Mouse (Mus musculus) midbrain, embryonic 13.5 days (tissue): Measurements from ENCODE around the gene Aifm3. TPM values are rescaled to one million over a fixed set of nuclear protein-coding genes. Genes with fewer than 3 reads are reported as not detected.

Experiments used
- ATAC-seq: fragments of 200-750 bp; cut with Nextera tagmentation; 2 replicates; pipeline ENCODE4 v1.8.0; 2017; ENCODE audit warnings: mild to moderate bottlenecking, moderate TSS enrichment, moderate library complexity
- H3K27ac ChIP-seq: fragments of 300-500 bp; sonication (generic); 2 replicates; pipeline ENCODE4 v1.5.1; 2015; ENCODE audit warnings: inconsistent platforms, mild to moderate bottlenecking, moderate library complexity
- H3K27me3 ChIP-seq: fragments of 300-500 bp; sonication (generic); 2 replicates; pipeline ENCODE4 v1.6.1; 2015; ENCODE audit warnings: mild to moderate bottlenecking, inconsistent platforms
- H3K36me3 ChIP-seq: fragments of 300-500 bp; sonication (generic); 2 replicates; pipeline ENCODE4 v1.6.1; 2015; ENCODE audit warnings: mild to moderate bottlenecking, inconsistent platforms
- H3K4me1 ChIP-seq: fragments of 300-500 bp; sonication (generic); replicated peaks from 2 replicates; pipeline ENCODE4 v1.6.1; 2015; ENCODE audit warnings: inconsistent platforms
- H3K4me2 ChIP-seq: fragments of 300-500 bp; sonication (generic); replicated peaks from 2 replicates; pipeline ENCODE4 v1.6.1; 2015; ENCODE audit warnings: moderate library complexity, mild to moderate bottlenecking, inconsistent platforms
- H3K4me3 ChIP-seq: fragments of 300-500 bp; sonication (generic); replicated peaks from 2 replicates; pipeline ENCODE4 v1.5.1; 2015; ENCODE audit warnings: mild to moderate bottlenecking, inconsistent platforms
- H3K9ac ChIP-seq: fragments of 300-500 bp; sonication (generic); replicated peaks from 2 replicates; pipeline ENCODE4 v1.6.1; 2015; ENCODE audit warnings: mild to moderate bottlenecking, inconsistent platforms
- H3K9me3 ChIP-seq: fragments of 300-500 bp; sonication (generic); 2 replicates; pipeline ENCODE4 v1.6.1; 2016; ENCODE audit warnings: mild to moderate bottlenecking, inconsistent platforms
- WGBS: fragments of 180-500 bp; shearing (Covaris S2); methylation state at CpG from one replicate; pipeline ENCODE4 v1.1.7; 2015; 5-methylcytosine and 5-hydroxymethylcytosine counted together
- polyA plus RNA-seq: library from polyadenylated mRNA; unstranded; fragments of >200 nt; fragmentation: Nextera tagmentation; extraction: Ambion mirVana; gene quantifications from 2 replicates; pipeline ENCODE4 v1.2.1, GENCODE M21; 2015

The Aifm3 gene
- polyA plus RNA-seq, 1 experiment from 2014 or later: 10.6 TPM

GRCm38 (mm10) chr16:17475326-17475725, 14.1 kb upstream of the Aifm3 start:
- H3K27ac ChIP-seq: no peak overlapping the region
- no peak overlapping the region for H3K4me3 ChIP-seq
- peaks cover 6% of the 10 kb centered on the region for H3K36me3 ChIP-seq
- 0 out of 2 replicates have a peak, but pooled peaks cover 9% of the 10 kb centered on the region for H3K4me1 ChIP-seq
- 92% methylated on average over 4 of the region's 4 CpGs for WGBS
- no peak overlapping the region for H3K4me2 ChIP-seq
- H3K9me3 ChIP-seq: no peaks in the 10 kb centered on the region
- ATAC-seq: no peak
- H3K9ac ChIP-seq: no peak overlapping the region
- no peaks in the 10 kb centered on the region for H3K27me3 ChIP-seq

- no peak overlapping the region for H3K27ac ChIP-seq
- no peak overlapping the region for H3K4me3 ChIP-seq
- H3K27me3 ChIP-seq: no peaks in the 10 kb centered on the region
- H3K4me2 ChIP-seq: no peak overlapping the region
- ATAC-seq: no peak
- 0 out of 2 replicates have a peak, but pooled peaks cover 9% of the 10 kb centered on the region for H3K4me1 ChIP-seq
- no peaks in the 10 kb centered on the region for H3K9me3 ChIP-seq
- WGBS: 75% methylated on average over 4 of the region's 4 CpGs
- peaks cover 10% of the 10 kb centered on the region for H3K36me3 ChIP-seq
- no peak overlapping the region for H3K9ac ChIP-seq
These were observed 11.0 kb upstream of the Aifm3 start for GRCm38 (mm10) chr16:17478331-17478943.

GRCm38 (mm10) chr16:17481465-17481864, 7.9 kb upstream of the Aifm3 start:
- Histone ChIP-seq H3K4me2 (no peak overlapping the region), H3K4me1 (peaks cover 18% of the 10 kb centered on the region; the same call in 1 of the 2 replicates), H3K4me3 (no peak overlapping the region), H3K9ac (no peak overlapping the region), H3K27me3 (no peaks in the 10 kb centered on the region), H3K9me3 (no peaks in the 10 kb centered on the region), H3K36me3 (peaks cover 35% of the 10 kb centered on the region), H3K27ac (no peak overlapping the region)
- 91% methylated on average over 2 of the region's 2 CpGs for WGBS
- ATAC-seq: no peak

GRCm38 (mm10) chr16:17486505-17486904, 2.9 kb upstream of the Aifm3 start:
- WGBS: 58% methylated on average over 3 of the region's 3 CpGs

GRCm38 (mm10) chr16:17488478-17489468, 638 bp upstream of the Aifm3 start:
- ATAC-seq: peak; percentile 17; the same call in 1 of the 2 replicates

More at GRCm38 (mm10) chr16:17486505-17486904, 2.9 kb upstream of the Aifm3 start:
- Histone ChIP-seq H3K4me2 (no peak overlapping the region), H3K27ac (no peak overlapping the region), H3K36me3 (peaks cover 46% of the 10 kb centered on the region), H3K27me3 (peaks cover 16% of the 10 kb centered on the region), H3K4me1 (peaks cover 19% of the 10 kb centered on the region), H3K9me3 (no peaks in the 10 kb centered on the region), H3K4me3 (no peak overlapping the region), H3K9ac (no peak overlapping the region)
- no peak for ATAC-seq

GRCm38 (mm10) chr16:17491154-17491553, 1.7 kb downstream of the Aifm3 start:
- WGBS: 85% methylated on average over 5 of the region's 5 CpGs
- Histone ChIP-seq H3K27me3 (peaks cover 16% of the 10 kb centered on the region), H3K27ac (no peak overlapping the region), H3K36me3 (peaks cover 14% of the 10 kb centered on the region), H3K4me2 (no peak overlapping the region), H3K9me3 (no peaks in the 10 kb centered on the region), H3K4me3 (no peak overlapping the region), H3K9ac (no peak overlapping the region), H3K4me1 (peaks cover 14% of the 10 kb centered on the region)
- no peak for ATAC-seq

More at GRCm38 (mm10) chr16:17488478-17489468, 638 bp upstream of the Aifm3 start:
- 48% methylated on average over 14 of the region's 14 CpGs for WGBS
- H3K9me3 ChIP-seq: no peaks in the 10 kb centered on the region
- peaks cover 36% of the 10 kb centered on the region for H3K36me3 ChIP-seq
- H3K27me3 ChIP-seq: peaks cover 16% of the 10 kb centered on the region
- peak overlapping the region; percentile 64 for H3K9ac ChIP-seq
- H3K4me3 ChIP-seq: peak overlapping the region; percentile 45
- peaks cover 19% of the 10 kb centered on the region for H3K4me1 ChIP-seq
- no peak overlapping the region for H3K27ac ChIP-seq
- peak overlapping the region; percentile 90 for H3K4me2 ChIP-seq

- WGBS: 68% methylated on average over 5 of the region's 5 CpGs
- H3K9ac ChIP-seq: no peak overlapping the region
- peaks cover 18% of the 10 kb centered on the region for H3K4me1 ChIP-seq
- H3K36me3 ChIP-seq: peaks cover 9% of the 10 kb centered on the region
- H3K4me2 ChIP-seq: no peak overlapping the region
- no peak for ATAC-seq
- no peak overlapping the region for H3K4me3 ChIP-seq
- H3K27me3 ChIP-seq: peaks cover 16% of the 10 kb centered on the region
- H3K27ac ChIP-seq: no peak overlapping the region
- no peaks in the 10 kb centered on the region for H3K9me3 ChIP-seq
These were observed 2.6 kb downstream of the Aifm3 start for GRCm38 (mm10) chr16:17491896-17492561.

- Histone ChIP-seq H3K4me1 (peaks cover 20% of the 10 kb centered on the region), H3K9ac (no peak overlapping the region), H3K27me3 (no peaks in the 10 kb centered on the region), H3K36me3 (no peaks in the 10 kb centered on the region), H3K4me3 (no peak overlapping the region), H3K4me2 (no peak overlapping the region), H3K9me3 (no peaks in the 10 kb centered on the region), H3K27ac (peak overlapping the region; percentile 62)
- 66% methylated on average over 2 of the region's 2 CpGs for WGBS
- ATAC-seq: no peak
These were observed 7.3 kb downstream of the Aifm3 start for GRCm38 (mm10) chr16:17496499-17497305.

GRCm38 (mm10) chr16:17499249-17499883, 10.0 kb downstream of the Aifm3 start:
- H3K4me3 ChIP-seq: no peak overlapping the region
- no peak overlapping the region; the same call in 1 of the 2 replicates for H3K27ac ChIP-seq
- peak overlapping the region; percentile 27 for H3K4me2 ChIP-seq
- peak overlapping the region; percentile 48 for H3K9ac ChIP-seq
- H3K27me3 ChIP-seq: no peaks in the 10 kb centered on the region
- peak; percentile 88 for ATAC-seq
- H3K36me3 ChIP-seq: no peaks in the 10 kb centered on the region
- peaks cover 20% of the 10 kb centered on the region for H3K4me1 ChIP-seq
- no peaks in the 10 kb centered on the region for H3K9me3 ChIP-seq
- WGBS: 14% methylated on average over 10 of the region's 10 CpGs

GRCm38 (mm10) chr16:17502681-17503080, 13.3 kb downstream of the Aifm3 start:
- Histone ChIP-seq H3K4me3 (no peak overlapping the region), H3K4me1 (peaks cover 13% of the 10 kb centered on the region), H3K9ac (no peak overlapping the region), H3K27ac (no peak overlapping the region), H3K27me3 (no peaks in the 10 kb centered on the region), H3K9me3 (no peaks in the 10 kb centered on the region), H3K4me2 (no peak overlapping the region), H3K36me3 (no peaks in the 10 kb centered on the region)
- 86% methylated on average over 4 of the region's 4 CpGs for WGBS
- no peak for ATAC-seq
